Mouse (Mus musculus): ENCODE results near the gene Rec8.

- peak; percentile 80 for TF ChIP-seq POLR2A (IDR thresholded peaks at IDR 0.05; ENCODE audit: extremely low read depth, insufficient read depth, low read length)
- no peak for TF ChIP-seq CTCF (IDR thresholded peaks at IDR 0.05; ENCODE audit: extremely low read depth, insufficient read depth, low read length)
Observed at GRCm38 (mm10) chr14:55590748-55591330, 27.0 kb upstream of the Rec8 start, which contains the start of gene Psme2.

Data from cortical plate, adult 2 months (tissue).